Mouse (Mus musculus): ENCODE results near the gene Tex11.

Tex11 gene

GRCm38 (mm10) chrX:101059541-101059940 is at the start of gene Tex11:
Tex11 (minus strand) TSS chrX:101059667.
- WGBS, result 90% methylated on average over 31 of the region's 31 CpGs

- 25% methylated on average over 11 of the region's 11 CpGs for WGBS
These were observed 26.5 kb upstream of the Tex11 start, which contains the start of gene Slc7a3 for GRCm38 (mm10) chrX:101085920-101086319. Slc7a3 (minus strand) TSS chrX:101086020.

- 3% methylated on average over 6 of the region's 9 CpGs for WGBS
These were observed 25.7 kb upstream of the Tex11 start for GRCm38 (mm10) chrX:101085211-101085610.

GRCm38 (mm10) chrX:101084192-101084591 is 24.7 kb upstream of the Tex11 start:
- WGBS, result 87% methylated on average over 2 of the region's 2 CpGs

GRCm38 (mm10) chrX:101065245-101065644 is 5.8 kb upstream of the Tex11 start:
- 70% methylated on average over 1 of the region's 1 CpGs for WGBS

- WGBS, result 45% methylated on average over 2 of the region's 2 CpGs
These were observed 4.0 kb upstream of the Tex11 start for GRCm38 (mm10) chrX:101063503-101063902.

- WGBS, result 5% methylated on average over 2 of the region's 2 CpGs
These were observed 115.8 kb downstream of the Tex11 start for GRCm38 (mm10) chrX:100943640-100944039.

- 93% methylated on average over 2 of the region's 2 CpGs for WGBS
These were observed 226.7 kb downstream of the Tex11 start for GRCm38 (mm10) chrX:100832806-100833205.

- WGBS, result 100% methylated on average over 1 of the region's 1 CpGs
These were observed 233.9 kb downstream of the Tex11 start for GRCm38 (mm10) chrX:100825557-100825956.

- WGBS, result 96% methylated on average over 1 of the region's 1 CpGs
These were observed 238.3 kb downstream of the Tex11 start for GRCm38 (mm10) chrX:100821149-100821548.

GRCm38 (mm10) chrX:100818681-100819080 is 240.8 kb downstream of the Tex11 start:
- 57% methylated on average over 9 of the region's 9 CpGs for WGBS

- WGBS, result 58% methylated on average over 7 of the region's 7 CpGs
These were observed 243.7 kb downstream of the Tex11 start for GRCm38 (mm10) chrX:100815766-100816165.

GRCm38 (mm10) chrX:100814139-100814538 is 245.3 kb downstream of the Tex11 start:
- 69% methylated on average over 8 of the region's 8 CpGs for WGBS

- WGBS, result 72% methylated on average over 4 of the region's 4 CpGs
These were observed 248.3 kb downstream of the Tex11 start for GRCm38 (mm10) chrX:100811129-100811528.

- WGBS, result 92% methylated on average over 6 of the region's 6 CpGs
These were observed 257.4 kb downstream of the Tex11 start for GRCm38 (mm10) chrX:100802034-100802433.

GRCm38 (mm10) chrX:100800643-100801042 is 258.8 kb downstream of the Tex11 start:
- WGBS, result 39% methylated on average over 2 of the region's 2 CpGs

- 38% methylated on average over 7 of the region's 7 CpGs for WGBS
These were observed 261.5 kb downstream of the Tex11 start for GRCm38 (mm10) chrX:100797851-100798527.

GRCm38 (mm10) chrX:100797370-100797769 is 262.1 kb downstream of the Tex11 start:
- WGBS, result 82% methylated on average over 4 of the region's 4 CpGs

GRCm38 (mm10) chrX:100796741-100797090 is 262.8 kb downstream of the Tex11 start:
- WGBS, result 96% methylated on average over 3 of the region's 3 CpGs

GRCm38 (mm10) chrX:100796041-100796740 is 263.3 kb downstream of the Tex11 start:
- 71% methylated on average over 6 of the region's 6 CpGs for WGBS

GRCm38 (mm10) chrX:100789322-100789721 is 270.1 kb downstream of the Tex11 start:
- WGBS, result 70% methylated on average over 4 of the region's 4 CpGs
